Mouse (Mus musculus): ENCODE measurements around the gene Garnl3.

DNA sequence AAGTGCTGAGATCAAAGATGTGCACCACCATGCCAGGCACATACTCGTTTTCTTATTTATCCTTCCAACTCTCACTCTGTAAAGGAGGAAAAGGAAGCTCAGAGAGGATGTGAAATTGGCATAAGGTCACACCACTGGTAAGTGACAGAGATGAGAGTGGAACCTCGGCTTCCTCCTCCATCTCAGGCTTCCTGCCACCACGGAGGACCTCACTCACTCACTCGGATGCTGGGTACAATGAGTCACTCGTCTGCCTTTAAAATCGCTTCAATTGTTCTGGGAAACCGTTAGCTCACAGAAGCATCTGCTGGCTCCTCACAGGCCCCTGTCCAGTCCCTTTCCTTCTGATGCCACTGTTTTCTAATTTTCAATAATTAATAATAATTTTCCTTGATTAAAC lies 45.1 kb upstream of the Garnl3 start:
- TF ChIP-seq CTCF (IDR thresholded peaks at IDR 0.05; ENCODE audit: borderline replicate concordance, extremely low read depth, insufficient read depth, insufficient read length) (no peak), POLR2A (IDR thresholded peaks at IDR 0.05; ENCODE audit: borderline replicate concordance, extremely low read depth, insufficient read depth, insufficient read length, poor library complexity, severe bottlenecking) (no peak)
